Mouse (Mus musculus): Measurements from ENCODE around the gene Otulinl.

GRCm38 (mm10) chr15:27674041-27674440 lies 7.3 kb downstream of the Otulinl start:
- TF ChIP-seq ZMIZ1 (IDR thresholded peaks at IDR 0.05; ENCODE audit: low read depth, low read length), result no peak
- TF ChIP-seq ELF1 (IDR thresholded peaks at IDR 0.05; ENCODE audit: low read depth, low read length), result no peak
